Mouse (Mus musculus) lung, postnatal 0 days (tissue): Measurements from ENCODE around the gene Fnbp1l. TPM values are rescaled to one million over a fixed set of nuclear protein-coding genes. Genes with fewer than 3 reads are reported as not detected.

Experiments used
- ATAC-seq: fragments of 200-750 bp; cut with Nextera tagmentation; 2 replicates; pipeline ENCODE4 v1.8.0; 2017; ENCODE audit warnings: moderate library complexity
- DNase-seq: peaks from one replicate; pipeline ENCODE4 v3.0.0-alpha.2; 2016; ENCODE audit warnings: low spot score
- H3K27ac ChIP-seq: fragments of 300-500 bp; sonication (generic); 2 replicates; pipeline ENCODE4 v1.5.1; 2014; ENCODE audit warnings: antibody characterized with exemption, mild to moderate bottlenecking, low read length, mixed read lengths
- H3K27me3 ChIP-seq: fragments of 300-500 bp; sonication (generic); replicated peaks from 2 replicates; pipeline ENCODE4 v1.6.1; 2014; ENCODE audit warnings: low read length, mixed read lengths; ENCODE audit not compliant: insufficient read depth
- H3K36me3 ChIP-seq: fragments of 300-500 bp; sonication (generic); 2 replicates; pipeline ENCODE4 v1.6.1; 2014; ENCODE audit warnings: low read length, mixed read lengths; ENCODE audit not compliant: insufficient read depth
- H3K4me1 ChIP-seq: fragments of 300-500 bp; sonication (generic); 2 replicates; pipeline ENCODE4 v1.6.1; 2014; ENCODE audit warnings: antibody characterized with exemption, low read depth, low read length, mixed read lengths; ENCODE audit not compliant: insufficient read depth
- H3K4me2 ChIP-seq: fragments of 300-500 bp; sonication (generic); replicated peaks from 2 replicates; pipeline ENCODE4 v1.6.1; 2014; ENCODE audit warnings: low read depth, mild to moderate bottlenecking, low read length, moderate library complexity, mixed read lengths
- H3K4me3 ChIP-seq: fragments of 300-500 bp; sonication (generic); 2 replicates; pipeline ENCODE4 v1.5.1; 2014; ENCODE audit warnings: low read depth, low read length
- H3K9ac ChIP-seq: fragments of 300-500 bp; sonication (generic); replicated peaks from 2 replicates; pipeline ENCODE4 v1.6.1; 2014; ENCODE audit warnings: low read depth, mild to moderate bottlenecking
- H3K9me3 ChIP-seq: fragments of 300-500 bp; sonication (generic); 2 replicates; pipeline ENCODE4 v1.6.1; 2016; ENCODE audit warnings: low read length, mixed read lengths
- CTCF ChIP-seq: IDR thresholded peaks from 2 replicates; pipeline ENCODE4 v1.5.1; 2016; ENCODE audit warnings: antibody characterized with exemption, mild to moderate bottlenecking
- EP300 ChIP-seq: IDR thresholded peaks from 2 replicates; pipeline ENCODE4 v1.6.1; 2016; ENCODE audit warnings: antibody characterized with exemption, mild to moderate bottlenecking, control low read depth
- WGBS: fragments of 180-500 bp; shearing (Covaris S2); extraction: QIAGEN DNeasy Blood & Tissue Kit; methylation state at CpG from one replicate; pipeline ENCODE4 v1.1.7; 2014; 5-methylcytosine and 5-hydroxymethylcytosine counted together
- polyA plus RNA-seq: library from polyadenylated mRNA; unstranded; fragments of >200 nt; fragmentation: Nextera tagmentation; extraction: Ambion mirVana; gene quantifications from 2 replicates; pipeline ENCODE4 v1.2.1, GENCODE M21; 2015

Gene Fnbp1l
- polyA plus RNA-seq, 1 experiment from 2014 or later = 32.3 TPM

DNA sequence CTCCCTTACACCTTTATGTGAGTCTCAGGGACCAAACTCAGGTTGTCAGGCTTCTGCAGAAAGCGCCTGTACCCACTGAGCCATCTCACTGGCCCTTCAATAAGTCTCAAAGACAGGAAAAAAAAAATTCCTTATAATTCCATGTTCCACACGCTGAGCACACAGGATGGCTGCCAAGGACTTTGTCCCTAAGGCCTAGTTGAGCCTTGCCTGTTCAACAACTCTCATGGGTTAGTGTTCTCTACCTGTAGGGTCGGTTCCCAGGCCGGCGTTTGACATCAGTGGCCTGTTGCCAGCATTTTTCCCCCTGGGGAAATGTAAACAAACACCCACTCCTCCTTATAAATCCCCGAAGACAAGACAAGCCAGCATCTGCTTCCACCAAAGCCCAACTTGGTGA lies 8.3 kb upstream of the Fnbp1l start:
- H3K4me3 ChIP-seq = no peak overlapping the region
- no peak for TF ChIP-seq CTCF
- no peak for TF ChIP-seq EP300
- H3K9me3 ChIP-seq = no peaks in the 10 kb centered on the region
- DNase-seq (no peak), ATAC-seq (no peak)
- no peaks in the 10 kb centered on the region for H3K36me3 ChIP-seq
- no peak overlapping the region for H3K9ac ChIP-seq
- 72% methylated on average over 6 of the region's 6 CpGs for WGBS
- H3K4me2 ChIP-seq = no peak overlapping the region
- H3K27ac ChIP-seq = no peak overlapping the region
- no peaks in the 10 kb centered on the region; the same call in 1 of the 2 replicates for H3K4me1 ChIP-seq
- no peaks in the 10 kb centered on the region for H3K27me3 ChIP-seq

GRCm38 (mm10) chr3:122624591-122624990 lies 5.1 kb upstream of the Fnbp1l start:
- no peaks in the 10 kb centered on the region; the same call in 1 of the 2 replicates for H3K4me1 ChIP-seq
- DNase-seq (peak; percentile 91), ATAC-seq (no peak)
- no peaks in the 10 kb centered on the region for H3K9me3 ChIP-seq
- H3K9ac ChIP-seq = no peak overlapping the region
- H3K27me3 ChIP-seq = no peaks in the 10 kb centered on the region
- no peak overlapping the region for H3K4me3 ChIP-seq
- WGBS = 27% methylated on average over 6 of the region's 6 CpGs
- TF ChIP-seq EP300 = no peak
- no peak for TF ChIP-seq CTCF
- H3K4me2 ChIP-seq = no peak overlapping the region
- H3K36me3 ChIP-seq = no peaks in the 10 kb centered on the region
- no peak overlapping the region for H3K27ac ChIP-seq

DNA sequence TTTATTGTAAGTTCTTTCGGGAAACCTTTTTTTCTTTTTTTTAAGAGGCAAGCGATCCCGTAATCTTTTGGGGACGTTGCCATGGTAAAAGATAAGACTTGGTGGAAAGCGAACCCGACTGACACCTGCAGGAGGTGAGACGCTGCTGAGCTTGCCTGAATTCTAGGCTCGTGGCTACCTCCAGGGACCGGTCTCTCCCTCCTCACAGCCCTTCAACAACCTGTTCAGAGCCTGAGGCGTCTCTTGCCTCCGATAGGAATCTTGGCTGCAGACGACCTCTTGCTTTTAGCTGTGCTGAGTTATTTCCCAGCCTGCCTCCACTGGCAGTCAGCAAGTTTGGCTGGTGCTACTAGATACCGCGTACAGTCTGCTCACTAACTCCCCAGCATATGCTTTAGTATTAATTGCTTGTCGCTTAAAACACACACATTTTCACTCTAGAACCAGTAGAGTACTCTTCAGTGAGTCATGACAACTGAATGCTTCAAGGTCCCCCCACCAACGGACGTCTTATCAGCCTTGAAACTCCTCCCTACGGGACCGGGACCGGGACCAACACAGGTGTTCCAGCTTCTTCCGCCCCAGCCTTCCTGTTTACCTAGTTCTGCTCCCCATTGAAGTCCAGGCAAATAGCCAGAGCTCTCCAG lies 893 bp upstream of the Fnbp1l start:
- DNase-seq (peak; percentile 94), ATAC-seq (peak; percentile 74)
- peak overlapping the region; percentile 96 for H3K4me3 ChIP-seq
- no peaks in the 10 kb centered on the region for H3K9me3 ChIP-seq
- no peaks in the 10 kb centered on the region for H3K36me3 ChIP-seq
- peaks cover 4% of the 10 kb centered on the region; the same call in 1 of the 2 replicates for H3K4me1 ChIP-seq
- H3K4me2 ChIP-seq = peak overlapping the region; percentile 90
- peak overlapping the region; percentile 99 for H3K27ac ChIP-seq
- peak; percentile 73; the same call in 1 of the 2 replicates for TF ChIP-seq EP300
- TF ChIP-seq CTCF = no peak; the same call in 1 of the 2 replicates
- WGBS = under 1% methylated on average over 21 of the region's 21 CpGs
- H3K9ac ChIP-seq = peak overlapping the region; percentile 92
- no peaks in the 10 kb centered on the region for H3K27me3 ChIP-seq

DNA sequence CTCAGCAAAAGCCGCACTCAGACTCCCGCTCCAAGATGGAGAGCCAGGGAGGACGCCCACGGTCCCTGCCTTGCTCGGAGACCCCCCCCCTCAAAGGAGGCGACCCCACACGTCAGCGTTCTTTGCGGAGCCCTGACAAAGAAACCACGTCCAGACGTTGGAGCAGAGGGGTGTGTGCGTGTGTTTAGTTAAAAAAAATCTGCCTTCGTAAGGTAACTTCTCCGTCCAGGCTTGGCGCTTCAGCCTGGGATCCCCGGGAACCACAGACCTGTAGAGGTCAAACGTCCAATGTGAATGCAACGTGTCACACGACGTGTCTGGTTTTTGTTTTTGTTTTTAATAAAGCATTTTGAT lies 393 bp upstream of the Fnbp1l start:
- Histone ChIP-seq H3K36me3 (no peaks in the 10 kb centered on the region), H3K9ac (peak overlapping the region; percentile 92), H3K4me3 (peak overlapping the region; percentile 96), H3K4me2 (peak overlapping the region; percentile 90), H3K9me3 (no peaks in the 10 kb centered on the region), H3K27ac (peak overlapping the region; percentile 99), H3K4me1 (peaks cover 4% of the 10 kb centered on the region; the same call in 1 of the 2 replicates), H3K27me3 (no peaks in the 10 kb centered on the region)
- peak; percentile 66 for DNase-seq
- TF ChIP-seq CTCF (no peak), EP300 (no peak)
- ATAC-seq = peak; percentile 4
- 1% methylated on average over 20 of the region's 20 CpGs for WGBS

DNA sequence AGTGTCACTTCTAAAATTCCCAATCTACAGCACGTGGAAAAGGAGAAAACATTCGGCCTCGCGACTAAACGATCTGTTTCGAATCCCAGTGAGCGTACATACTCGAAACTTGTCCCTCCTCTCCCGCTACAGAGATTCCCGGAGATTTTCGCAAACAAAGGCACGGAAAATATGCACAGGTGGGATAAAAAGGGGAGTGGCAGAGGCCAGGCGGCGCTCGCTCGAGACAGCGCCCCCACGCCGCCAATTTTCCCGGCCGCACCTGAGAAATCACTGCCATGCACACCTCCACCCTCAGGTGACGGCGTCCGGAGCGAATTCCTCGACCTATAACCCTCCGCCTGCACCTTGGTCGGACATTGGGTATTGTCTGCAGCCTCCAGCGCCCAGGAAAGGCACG lies 1.1 kb downstream of the Fnbp1l start:
- peak; percentile 76 for DNase-seq
- Histone ChIP-seq H3K27me3 (no peaks in the 10 kb centered on the region), H3K4me1 (peaks cover 4% of the 10 kb centered on the region; the same call in 1 of the 2 replicates), H3K9me3 (no peaks in the 10 kb centered on the region), H3K9ac (peak overlapping the region; percentile 92), H3K27ac (peak overlapping the region; percentile 99), H3K4me2 (peak overlapping the region; percentile 90), H3K36me3 (no peaks in the 10 kb centered on the region), H3K4me3 (peak overlapping the region; percentile 96)
- 2% methylated on average over 30 of the region's 30 CpGs for WGBS
- ATAC-seq = peak; percentile 47
- TF ChIP-seq CTCF (peak; percentile 59), EP300 (no peak)

- Histone ChIP-seq H3K4me3 (peak overlapping the region; percentile 96), H3K4me2 (peak overlapping the region; percentile 90), H3K9ac (no peak overlapping the region), H3K27ac (peak overlapping the region; percentile 99), H3K36me3 (no peaks in the 10 kb centered on the region), H3K9me3 (no peaks in the 10 kb centered on the region), H3K27me3 (no peaks in the 10 kb centered on the region), H3K4me1 (peaks cover 4% of the 10 kb centered on the region; the same call in 1 of the 2 replicates)
- TF ChIP-seq EP300 = peak; percentile 79
- peak; percentile 16; the same call in 1 of the 2 replicates for TF ChIP-seq CTCF
- ATAC-seq = no peak
- DNase-seq = no peak
- 35% methylated on average over 9 of the region's 9 CpGs for WGBS
Observed at GRCm38 (mm10) chr3:122617613-122618340, 1.7 kb downstream of the Fnbp1l start.
